Mouse (Mus musculus): ENCODE measurements around the gene Gm10031. TPM values are rescaled to one million over a fixed set of nuclear protein-coding genes. Genes with fewer than 3 reads are reported as not detected.
A peak's percentile ranks its signal among the peaks of the same experiment; 100 is the strongest.
"Not testable (repeated sequence)": the region's sequence is repeated elsewhere in the genome, so short reads cannot be mapped to it uniquely, and the experiment has no call there.

The Gm10031 gene
- polyA plus RNA-seq (2012; ENCODE audit: insufficient read depth, insufficient read length, missing spikeins): 8.3 and 10.6 TPM in 2 replicates

DNA sequence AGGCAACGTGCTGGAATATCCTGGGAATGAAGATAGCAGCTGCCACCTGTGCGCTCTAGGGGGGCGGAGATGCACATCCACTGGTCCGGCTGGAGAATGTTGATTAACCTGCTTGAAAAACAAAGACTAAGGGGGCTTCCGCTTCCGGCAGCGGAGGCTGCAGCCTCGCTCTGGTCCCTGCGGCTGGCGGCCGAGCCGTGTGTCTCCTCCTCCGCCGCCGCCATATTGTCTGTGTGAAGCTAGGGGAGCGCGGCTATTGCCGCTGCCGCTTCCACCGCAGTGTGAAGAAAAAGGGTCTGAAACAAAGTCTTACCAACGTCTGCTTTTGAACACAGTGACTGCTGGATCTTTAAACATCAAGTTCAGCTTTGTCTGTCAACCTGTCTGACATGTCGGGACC lies at the start of gene Gm10031:
Gm10031 (plus strand) TSS at position 171 of the 400 bp plus-strand sequence.
- H3K27ac ChIP-seq (replicated peaks; ENCODE audit: low read depth, low read length); H3K4me3 ChIP-seq (ENCODE audit: insufficient read depth, low read depth, low read length); H3K4me1 ChIP-seq (ENCODE audit: control insufficient read depth, insufficient read depth, insufficient read length, low read length): not testable (repeated sequence)

DNA sequence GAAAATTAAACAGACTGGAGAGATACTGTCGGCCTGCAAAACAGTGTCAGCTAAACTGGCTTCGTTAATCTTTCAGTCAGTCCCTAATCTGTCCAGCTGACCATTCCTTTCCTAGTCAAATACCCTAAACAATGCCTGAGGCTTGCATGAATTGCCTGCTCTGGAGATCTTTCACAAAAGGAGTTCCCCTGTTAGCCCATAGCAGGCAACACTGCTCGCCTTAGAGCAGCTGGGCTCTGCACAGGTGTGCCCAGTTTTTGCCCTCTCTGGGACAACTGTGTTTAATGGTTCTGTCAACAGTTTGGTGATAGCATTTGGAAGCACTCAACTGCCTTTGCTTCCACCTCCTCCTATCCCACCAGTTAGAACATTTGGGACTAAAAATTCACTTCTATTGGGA lies 49.0 kb upstream of the Gm10031 start:
- no peak overlapping the region for H3K4me3 ChIP-seq (ENCODE audit: insufficient read depth, low read depth, low read length)
- no peak overlapping the region for H3K27ac ChIP-seq (replicated peaks; ENCODE audit: low read depth, low read length)
- H3K4me1 ChIP-seq (ENCODE audit: control insufficient read depth, insufficient read depth, insufficient read length, low read length): no peaks in the 10 kb centered on the region

DNA sequence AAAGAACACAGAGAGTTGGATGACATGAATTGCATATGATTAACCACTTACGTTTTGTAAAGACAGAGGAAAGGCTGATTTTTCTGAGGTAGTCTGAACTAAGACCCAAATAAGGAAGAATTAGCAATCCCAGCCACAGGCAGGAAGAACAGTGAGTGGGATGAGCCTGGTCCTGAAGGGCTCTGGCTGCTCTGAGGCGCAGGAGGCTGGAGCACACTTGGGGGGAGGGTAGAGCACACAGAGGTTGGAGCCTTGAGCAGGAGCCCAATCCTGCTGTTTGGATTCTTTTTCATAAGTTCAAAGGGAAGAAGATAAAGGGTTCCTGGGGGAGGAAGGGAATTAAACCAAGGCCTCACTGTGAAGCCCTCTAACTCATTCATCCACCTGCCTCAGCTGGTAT lies 47.8 kb upstream of the Gm10031 start:
- Histone ChIP-seq H3K4me3 (ENCODE audit: insufficient read depth, low read depth, low read length) (no peak overlapping the region), H3K27ac (replicated peaks; ENCODE audit: low read depth, low read length) (no peak overlapping the region), H3K4me1 (ENCODE audit: control insufficient read depth, insufficient read depth, insufficient read length, low read length) (no peaks in the 10 kb centered on the region)

DNA sequence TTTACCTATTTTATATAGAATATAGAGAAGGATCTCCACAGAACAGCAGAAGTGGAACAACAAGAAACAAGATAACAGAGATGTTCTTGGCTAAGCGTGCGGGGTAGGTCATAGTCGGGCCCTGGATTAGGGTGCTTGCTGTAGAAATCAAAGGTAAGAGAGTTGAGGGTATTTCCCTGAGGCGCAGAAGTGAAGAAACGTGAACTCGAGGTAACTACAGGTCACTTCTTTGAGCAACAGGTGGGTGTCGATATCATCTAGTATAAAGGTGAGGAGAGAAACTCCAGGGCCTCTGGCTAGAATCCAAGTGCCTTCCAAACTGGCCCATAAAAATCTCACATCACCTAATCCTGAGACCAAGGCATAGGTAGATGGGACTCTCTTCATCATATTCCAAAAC lies 47.3 kb upstream of the Gm10031 start:
- no peak overlapping the region for H3K27ac ChIP-seq (replicated peaks; ENCODE audit: low read depth, low read length)
- no peaks in the 10 kb centered on the region for H3K4me1 ChIP-seq (ENCODE audit: control insufficient read depth, insufficient read depth, insufficient read length, low read length)
- H3K4me3 ChIP-seq (ENCODE audit: insufficient read depth, low read depth, low read length): no peak overlapping the region

DNA sequence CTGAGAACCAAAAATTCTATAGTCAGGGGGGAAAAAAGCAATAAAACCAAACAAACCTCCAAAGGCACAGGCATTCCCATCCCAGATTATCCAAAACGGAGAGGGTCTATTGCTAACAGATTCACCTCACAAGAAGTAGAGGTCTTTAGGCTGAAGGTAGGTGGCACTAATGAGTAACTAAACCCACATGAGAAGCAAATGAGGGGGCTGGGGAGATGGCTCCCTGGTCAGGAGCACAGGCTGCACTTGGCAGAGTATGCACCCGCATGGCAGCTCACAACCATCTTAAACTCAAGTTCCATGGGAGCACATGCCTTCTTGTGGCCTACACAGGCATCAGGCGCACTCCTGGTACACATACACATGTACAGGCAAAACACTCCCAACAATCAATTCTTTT lies 42.0 kb upstream of the Gm10031 start:
- no peaks in the 10 kb centered on the region for H3K4me1 ChIP-seq (ENCODE audit: control insufficient read depth, insufficient read depth, insufficient read length, low read length)
- no peak overlapping the region for H3K27ac ChIP-seq (replicated peaks; ENCODE audit: low read depth, low read length)
- no peak overlapping the region for H3K4me3 ChIP-seq (ENCODE audit: insufficient read depth, low read depth, low read length)

DNA sequence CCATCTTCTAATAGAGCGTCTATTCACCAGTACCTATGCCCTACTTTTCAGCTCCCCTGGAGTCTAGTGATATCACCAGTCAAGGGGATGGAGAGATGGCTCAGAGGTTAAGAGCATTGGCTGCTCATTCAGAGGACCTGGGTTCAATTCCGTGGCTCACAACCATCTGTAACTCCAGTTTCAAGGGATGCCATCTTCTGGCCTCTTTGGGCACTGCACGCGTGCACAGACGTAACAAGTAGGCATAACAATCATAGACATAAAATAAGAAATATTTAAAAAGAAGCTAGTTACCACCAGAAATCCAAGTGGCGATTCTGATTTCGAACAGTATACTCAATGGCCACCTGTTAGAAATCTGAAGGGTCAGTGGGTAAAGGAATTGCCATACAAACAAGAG lies 36.3 kb upstream of the Gm10031 start:
- Histone ChIP-seq H3K27ac (replicated peaks; ENCODE audit: low read depth, low read length) (no peak overlapping the region), H3K4me1 (ENCODE audit: control insufficient read depth, insufficient read depth, insufficient read length, low read length) (no peaks in the 10 kb centered on the region), H3K4me3 (ENCODE audit: insufficient read depth, low read depth, low read length) (no peak overlapping the region)

DNA sequence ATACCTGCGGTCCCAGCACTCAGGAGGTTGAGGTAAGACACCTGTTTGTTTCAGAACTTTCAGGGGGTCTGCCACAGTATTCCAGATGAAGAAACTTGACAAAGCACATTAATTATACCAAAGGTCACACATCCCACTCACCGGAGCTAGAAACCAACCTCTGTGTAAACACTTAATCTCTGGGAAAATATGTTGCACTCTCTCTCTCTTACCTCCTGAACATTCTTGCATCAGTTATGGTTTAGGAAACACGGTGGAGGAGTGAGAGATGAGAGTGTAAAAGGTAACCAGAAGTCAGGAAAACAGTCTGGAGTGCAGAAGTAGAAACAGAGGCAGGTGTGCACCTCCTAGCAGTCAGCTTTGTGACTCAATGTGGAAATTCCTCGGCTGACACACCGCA lies 35.8 kb upstream of the Gm10031 start:
- Histone ChIP-seq H3K4me1 (ENCODE audit: control insufficient read depth, insufficient read depth, insufficient read length, low read length) (no peaks in the 10 kb centered on the region), H3K4me3 (ENCODE audit: insufficient read depth, low read depth, low read length) (no peak overlapping the region), H3K27ac (replicated peaks; ENCODE audit: low read depth, low read length) (no peak overlapping the region)

DNA sequence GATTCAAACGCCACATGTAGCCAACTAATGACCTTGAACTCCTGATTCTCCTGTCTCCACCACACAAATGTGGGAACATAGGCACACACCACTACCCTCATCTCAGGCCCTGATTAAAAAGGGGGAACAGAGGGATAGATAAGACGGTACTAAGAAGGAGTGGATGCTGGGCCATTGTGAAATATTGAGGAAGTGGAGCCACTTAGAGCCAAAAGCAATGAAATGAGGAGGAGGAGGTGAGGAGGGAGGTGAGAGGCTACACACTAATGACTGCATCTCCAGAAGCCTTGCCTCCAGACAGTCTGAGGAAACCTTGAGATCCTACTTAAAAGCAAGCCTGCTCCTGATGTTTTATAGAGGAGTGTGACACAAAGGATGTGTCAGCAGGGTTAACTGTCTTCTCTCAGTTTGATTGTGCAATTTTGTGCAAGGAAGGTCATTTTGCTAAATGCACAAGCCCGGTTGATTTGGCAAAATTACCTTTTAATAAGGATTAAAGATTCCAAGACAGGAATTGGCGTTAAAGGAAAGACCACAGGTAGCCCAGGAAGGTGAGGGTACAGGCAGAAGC lies 32.5 kb upstream of the Gm10031 start:
- H3K4me1 ChIP-seq (ENCODE audit: control insufficient read depth, insufficient read depth, insufficient read length, low read length): no peaks in the 10 kb centered on the region
- H3K4me3 ChIP-seq (ENCODE audit: insufficient read depth, low read depth, low read length): no peak overlapping the region
- no peak overlapping the region for H3K27ac ChIP-seq (replicated peaks; ENCODE audit: low read depth, low read length)

DNA sequence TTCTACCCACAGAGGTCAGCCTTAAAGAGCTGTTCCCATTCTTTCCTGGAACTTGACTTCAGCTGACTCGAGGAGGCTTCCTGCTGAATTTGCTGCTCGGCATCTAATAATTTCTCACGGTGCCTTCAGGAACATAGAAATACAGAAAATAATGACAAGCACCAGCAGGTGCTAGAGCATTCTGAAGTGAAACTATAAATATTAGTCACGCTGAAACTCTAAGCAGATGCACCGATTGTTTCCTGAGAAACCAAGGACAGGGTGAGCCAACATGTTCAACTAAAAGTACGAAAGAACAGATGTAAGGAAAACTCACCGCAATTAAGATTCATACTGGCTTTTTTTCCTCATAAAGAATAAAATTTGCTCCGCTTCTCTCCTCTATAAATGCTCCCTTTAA lies 28.8 kb upstream of the Gm10031 start:
- Histone ChIP-seq H3K4me1 (ENCODE audit: control insufficient read depth, insufficient read depth, insufficient read length, low read length) (no peaks in the 10 kb centered on the region), H3K4me3 (ENCODE audit: insufficient read depth, low read depth, low read length) (no peak overlapping the region), H3K27ac (replicated peaks; ENCODE audit: low read depth, low read length) (no peak overlapping the region)

DNA sequence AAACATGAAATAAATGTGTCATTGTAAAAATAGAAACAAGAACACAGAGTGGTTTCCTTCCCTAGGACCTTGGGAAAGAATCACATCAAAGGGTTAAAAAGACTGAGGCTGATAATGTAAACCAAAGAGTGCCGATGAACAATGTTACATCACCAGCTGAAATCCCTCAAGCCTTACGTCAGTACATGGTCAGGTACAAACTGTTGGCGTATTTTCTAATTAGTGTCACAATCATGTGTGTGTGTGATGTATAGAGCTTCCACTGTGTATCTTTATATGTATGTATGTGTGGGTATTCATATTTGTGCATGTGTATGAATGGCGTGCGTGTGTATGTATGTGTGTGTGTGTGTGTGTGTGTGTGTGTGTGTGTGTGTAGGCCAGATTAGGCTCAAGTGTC lies 26.9 kb upstream of the Gm10031 start:
- H3K27ac ChIP-seq (replicated peaks; ENCODE audit: low read depth, low read length): no peak overlapping the region
- no peak overlapping the region for H3K4me3 ChIP-seq (ENCODE audit: insufficient read depth, low read depth, low read length)
- no peaks in the 10 kb centered on the region for H3K4me1 ChIP-seq (ENCODE audit: control insufficient read depth, insufficient read depth, insufficient read length, low read length)

DNA sequence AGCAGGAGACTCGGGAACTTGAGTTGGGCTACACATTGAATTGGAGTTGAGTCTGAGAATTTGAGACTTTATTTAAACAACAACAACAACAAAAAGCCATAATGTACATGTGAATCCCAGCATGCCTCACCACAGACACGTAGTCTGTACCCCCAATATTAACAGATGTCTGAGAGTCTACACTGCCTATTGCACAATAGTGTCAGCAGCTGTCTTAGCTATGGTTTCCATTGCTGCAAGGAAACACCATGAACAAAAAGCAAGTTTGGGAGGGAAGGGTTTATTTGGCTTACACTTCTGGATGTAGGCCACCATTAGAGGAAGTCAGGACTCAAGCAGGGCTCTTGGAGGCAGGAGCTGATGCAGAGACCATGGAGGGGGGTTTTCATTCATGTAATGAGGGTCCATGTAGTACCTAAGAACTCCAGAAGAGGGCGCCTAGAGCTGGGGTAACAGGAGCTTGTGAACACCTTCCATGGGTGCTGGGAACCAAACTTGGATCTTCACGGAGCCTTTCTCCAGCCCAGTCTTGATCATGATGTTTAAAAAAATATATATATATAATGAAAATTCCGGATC lies 18.8 kb upstream of the Gm10031 start:
- no peaks in the 10 kb centered on the region for H3K4me1 ChIP-seq (ENCODE audit: control insufficient read depth, insufficient read depth, insufficient read length, low read length)
- H3K27ac ChIP-seq (replicated peaks; ENCODE audit: low read depth, low read length): no peak overlapping the region
- H3K4me3 ChIP-seq (ENCODE audit: insufficient read depth, low read depth, low read length): no peak overlapping the region

DNA sequence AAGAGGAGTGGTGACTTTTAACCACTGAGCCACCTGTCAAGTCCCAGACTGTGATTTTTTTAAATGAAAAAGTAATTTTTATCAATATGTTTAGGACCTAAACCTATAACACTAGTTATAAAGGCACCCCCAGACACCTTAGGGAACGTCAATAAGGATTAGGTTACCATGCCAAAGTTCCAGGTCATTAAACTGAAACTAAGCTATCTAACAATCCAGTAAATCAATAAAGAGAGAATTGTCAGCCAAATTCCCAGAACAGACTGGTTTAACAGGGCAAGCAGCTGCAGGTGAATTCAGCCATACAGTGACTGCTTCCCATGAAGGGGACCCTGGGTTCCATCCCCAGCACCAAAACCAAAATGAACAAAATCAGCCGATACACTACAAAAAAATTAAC lies 17.9 kb upstream of the Gm10031 start:
- no peaks in the 10 kb centered on the region for H3K4me1 ChIP-seq (ENCODE audit: control insufficient read depth, insufficient read depth, insufficient read length, low read length)
- no peak overlapping the region for H3K4me3 ChIP-seq (ENCODE audit: insufficient read depth, low read depth, low read length)
- H3K27ac ChIP-seq (replicated peaks; ENCODE audit: low read depth, low read length): no peak overlapping the region

DNA sequence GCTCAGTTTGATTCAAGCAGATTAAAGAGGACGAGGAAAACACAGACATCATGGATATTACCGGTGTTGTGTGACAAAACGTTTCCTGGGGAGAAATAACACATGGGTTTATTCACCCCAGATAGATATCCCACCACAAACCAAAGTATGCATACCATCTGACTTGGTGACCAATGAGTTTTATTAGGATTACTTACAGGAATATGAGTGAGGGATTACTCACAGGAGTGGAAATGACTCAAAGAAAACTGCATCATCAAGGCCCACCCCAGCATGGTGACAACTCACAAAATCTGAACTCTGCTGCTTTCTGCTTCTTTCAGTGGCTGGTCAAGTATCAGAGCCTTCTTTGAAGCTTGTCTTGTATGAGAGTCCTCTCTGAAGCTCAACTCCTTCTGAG lies 16.1 kb upstream of the Gm10031 start:
- Histone ChIP-seq H3K4me1 (ENCODE audit: control insufficient read depth, insufficient read depth, insufficient read length, low read length) (no peaks in the 10 kb centered on the region), H3K4me3 (ENCODE audit: insufficient read depth, low read depth, low read length) (no peak overlapping the region), H3K27ac (replicated peaks; ENCODE audit: low read depth, low read length) (no peak overlapping the region)

DNA sequence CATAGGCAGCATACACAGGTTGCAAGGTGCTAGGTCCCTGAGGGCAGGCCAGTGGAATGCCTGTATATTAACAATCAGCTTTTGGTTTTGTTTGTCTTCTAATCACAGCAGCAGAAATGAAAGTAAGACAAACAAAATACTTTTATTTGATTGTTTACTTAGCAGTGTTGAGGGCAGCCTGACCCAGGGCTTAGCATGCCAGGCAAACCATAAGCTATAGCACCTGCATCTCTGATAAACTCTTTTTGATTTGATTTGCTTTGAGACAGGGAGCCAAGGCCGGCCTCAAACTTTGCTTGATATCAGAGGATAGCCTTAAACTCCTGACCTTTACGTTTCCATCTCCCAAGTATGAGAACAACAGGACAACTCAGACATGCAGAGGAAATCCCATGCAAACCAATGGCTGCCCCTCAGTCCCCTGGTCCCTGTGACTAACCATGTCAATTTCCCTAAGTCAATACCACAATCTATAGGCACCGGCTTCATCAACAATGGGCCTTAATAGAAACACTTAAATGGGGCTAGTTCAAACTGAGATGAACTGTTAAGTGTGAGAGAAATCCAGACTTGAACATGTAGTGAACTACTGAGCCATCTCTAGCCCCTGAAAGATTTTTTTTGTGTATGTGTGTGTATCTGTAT lies 3.6 kb upstream of the Gm10031 start:
- no peak overlapping the region for H3K27ac ChIP-seq (replicated peaks; ENCODE audit: low read depth, low read length)
- no peak overlapping the region for H3K4me3 ChIP-seq (ENCODE audit: insufficient read depth, low read depth, low read length)
- peaks cover 4% of the 10 kb centered on the region; the same call in 1 of the 2 replicates for H3K4me1 ChIP-seq (ENCODE audit: control insufficient read depth, insufficient read depth, insufficient read length, low read length)

DNA sequence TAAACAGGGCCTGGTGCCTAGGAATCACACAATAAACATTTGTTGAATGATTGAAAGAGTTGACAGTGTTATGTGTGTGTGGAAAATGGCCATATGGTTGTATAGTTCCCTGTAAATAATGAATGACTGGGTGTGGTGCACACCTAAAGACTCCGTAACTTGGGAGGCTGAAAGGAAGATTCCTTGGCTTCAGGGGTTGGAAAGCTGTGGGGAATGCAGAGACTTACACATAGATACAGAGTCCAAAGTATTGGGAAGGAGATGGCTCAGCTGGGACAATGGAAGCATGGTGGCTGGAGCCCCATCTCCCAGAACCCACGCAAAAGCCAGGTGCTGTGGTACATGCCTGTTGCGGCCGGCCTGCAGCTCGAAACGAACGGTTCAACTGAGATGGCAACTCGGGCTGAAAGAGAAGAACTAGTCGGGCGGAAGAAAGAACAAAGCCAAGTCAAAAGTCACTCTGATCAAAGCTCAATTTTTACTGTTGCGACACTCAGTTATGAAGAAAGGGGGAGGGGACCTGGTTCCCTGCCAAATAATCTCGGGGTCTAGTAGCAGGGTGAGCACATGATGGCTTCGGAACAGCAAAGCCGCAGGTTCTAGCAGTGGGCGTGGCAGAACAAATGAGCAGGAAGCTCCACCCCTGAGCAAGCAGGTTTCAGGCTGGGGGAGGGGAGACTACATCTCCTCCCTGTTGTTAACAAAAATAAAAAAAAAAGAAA lies 1.9 kb upstream of the Gm10031 start:
- Histone ChIP-seq H3K27ac (replicated peaks; ENCODE audit: low read depth, low read length) (no peak overlapping the region), H3K4me3 (ENCODE audit: insufficient read depth, low read depth, low read length) (peak overlapping the region; percentile 1), H3K4me1 (ENCODE audit: control insufficient read depth, insufficient read depth, insufficient read length, low read length) (peaks cover 4% of the 10 kb centered on the region; the same call in 1 of the 2 replicates)

Data from brown adipose tissue, adult 24 weeks (tissue).